Mouse (Mus musculus): ENCODE measurements around the gene S1pr4. TPM values are rescaled to one million over a fixed set of nuclear protein-coding genes. Genes with fewer than 3 reads are reported as not detected.

S1pr4 gene
- polyA plus RNA-seq, 1 experiment from 2014 or later: 0.15 TPM

GRCm38 (mm10) chr10:81497401-81498270 lies 2.3 kb downstream of the S1pr4 start:
- ATAC-seq (ENCODE audit: low FRiP score) (no peak), DNase-seq (ENCODE audit: low spot score) (no peak)
- Histone ChIP-seq H3K9ac (ENCODE audit: low read depth, low read length) (no peak overlapping the region), H3K27me3 (ENCODE audit: control insufficient read depth, insufficient read depth, low read length) (no peaks in the 10 kb centered on the region), H3K9me3 (ENCODE audit: control insufficient read depth, low read length) (no peaks in the 10 kb centered on the region), H3K27ac (ENCODE audit: low read depth, low read length) (no peak overlapping the region), H3K4me2 (replicated peaks; ENCODE audit: low read depth, low read length) (no peak overlapping the region), H3K36me3 (ENCODE audit: control insufficient read depth, insufficient read depth, low read length) (no peaks in the 10 kb centered on the region), H3K4me1 (replicated peaks; ENCODE audit: control insufficient read depth, insufficient read depth, low read length) (peaks cover 7% of the 10 kb centered on the region), H3K4me3 (ENCODE audit: low read depth, low read length) (no peak overlapping the region)
- 87% methylated on average over 17 of the region's 17 CpGs for WGBS

- H3K27ac ChIP-seq (ENCODE audit: low read depth, low read length): no peak overlapping the region
Measured at GRCm38 (mm10) chr10:81496969-81497368, 3.0 kb downstream of the S1pr4 start.

DNA sequence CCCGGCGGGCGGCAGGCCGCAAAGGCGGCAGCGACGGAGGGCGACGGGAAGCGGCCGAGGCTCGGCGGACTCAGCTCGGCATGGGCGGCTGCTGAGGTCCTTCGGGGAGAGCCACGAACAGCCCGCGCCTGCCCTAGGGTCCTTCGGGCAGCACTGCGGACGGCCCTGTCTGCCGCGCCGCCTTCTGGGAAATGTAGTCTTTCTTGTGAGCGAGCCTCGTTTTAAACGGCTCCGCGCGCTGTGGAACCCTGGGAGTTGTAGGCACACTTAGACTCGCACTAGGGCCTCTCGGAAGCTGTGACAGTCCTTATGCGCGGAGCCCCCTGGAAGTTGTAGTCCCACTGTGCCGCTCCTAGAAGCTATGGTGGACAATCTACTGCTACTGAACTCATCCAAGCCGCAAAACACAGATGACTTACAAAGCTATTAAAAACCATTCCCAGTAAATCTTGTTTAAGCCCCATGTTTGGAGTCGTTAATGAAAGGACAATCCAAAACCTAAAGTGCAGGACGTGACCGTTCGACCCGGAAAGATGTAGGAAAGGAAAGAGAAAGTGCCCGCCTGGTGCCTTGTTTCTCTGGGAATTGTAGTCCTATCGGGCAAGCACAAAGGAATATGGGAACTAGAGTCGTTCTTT lies 3.5 kb downstream of the S1pr4 start, which contains the start of gene Ncln:
Ncln (minus strand) TSS at position 129 of the 638 bp plus-strand sequence.
- peak; percentile 96 for ATAC-seq (ENCODE audit: low FRiP score)
- H3K27ac ChIP-seq (ENCODE audit: low read depth, low read length): 0 out of 2 replicates have a peak within 1 kb of the TSS, but pooled peaks have one; percentile 25
- DNase-seq (ENCODE audit: low spot score): peak; percentile 99
- H3K9ac ChIP-seq (ENCODE audit: low read depth, low read length): peak within 1 kb of the TSS; percentile 83
- no peaks in the 10 kb centered on the region for H3K9me3 ChIP-seq (ENCODE audit: control insufficient read depth, low read length)
- H3K27me3 ChIP-seq (ENCODE audit: control insufficient read depth, insufficient read depth, low read length): no peaks in the 10 kb centered on the region
- H3K4me1 ChIP-seq (replicated peaks; ENCODE audit: control insufficient read depth, insufficient read depth, low read length): peaks cover 7% of the 10 kb centered on the region
- under 1% methylated on average over 44 of the region's 45 CpGs for WGBS
- H3K4me3 ChIP-seq (ENCODE audit: low read depth, low read length): peak within 1 kb of the TSS; percentile 70
- H3K4me2 ChIP-seq (replicated peaks; ENCODE audit: low read depth, low read length): peak within 1 kb of the TSS; percentile 96
- peaks cover 6% of the 10 kb centered on the region for H3K36me3 ChIP-seq (ENCODE audit: control insufficient read depth, insufficient read depth, low read length)

More at GRCm38 (mm10) chr10:81496969-81497368, 3.0 kb downstream of the S1pr4 start:
- Histone ChIP-seq H3K4me1 (replicated peaks; ENCODE audit: control insufficient read depth, insufficient read depth, low read length) (peaks cover 7% of the 10 kb centered on the region), H3K4me2 (replicated peaks; ENCODE audit: low read depth, low read length) (peak overlapping the region; percentile 42), H3K36me3 (ENCODE audit: control insufficient read depth, insufficient read depth, low read length) (peaks cover under 1% of the 10 kb centered on the region; the same call in 1 of the 2 replicates), H3K9me3 (ENCODE audit: control insufficient read depth, low read length) (no peaks in the 10 kb centered on the region), H3K27me3 (ENCODE audit: control insufficient read depth, insufficient read depth, low read length) (no peaks in the 10 kb centered on the region), H3K4me3 (ENCODE audit: low read depth, low read length) (peak overlapping the region; percentile 70), H3K9ac (ENCODE audit: low read depth, low read length) (peak overlapping the region; percentile 45; the same call in 1 of the 2 replicates)
- WGBS: 40% methylated on average over 4 of the region's 4 CpGs
- DNase-seq (ENCODE audit: low spot score): no peak
- ATAC-seq (ENCODE audit: low FRiP score): no peak

GRCm38 (mm10) chr10:81495616-81496263 lies 4.2 kb downstream of the S1pr4 start:
- 2% methylated on average over 38 of the region's 41 CpGs for WGBS
- Histone ChIP-seq H3K9ac (ENCODE audit: low read depth, low read length) (peak overlapping the region; percentile 83), H3K4me1 (replicated peaks; ENCODE audit: control insufficient read depth, insufficient read depth, low read length) (peaks cover 7% of the 10 kb centered on the region), H3K4me3 (ENCODE audit: low read depth, low read length) (peak overlapping the region; percentile 70), H3K27ac (ENCODE audit: low read depth, low read length) (0 out of 2 replicates have a peak overlapping the region, but pooled peaks have one; percentile 25), H3K27me3 (ENCODE audit: control insufficient read depth, insufficient read depth, low read length) (no peaks in the 10 kb centered on the region), H3K4me2 (replicated peaks; ENCODE audit: low read depth, low read length) (peak overlapping the region; percentile 96), H3K9me3 (ENCODE audit: control insufficient read depth, low read length) (no peaks in the 10 kb centered on the region), H3K36me3 (ENCODE audit: control insufficient read depth, insufficient read depth, low read length) (peaks cover 11% of the 10 kb centered on the region)
- DNase-seq (ENCODE audit: low spot score) (no peak), ATAC-seq (ENCODE audit: low FRiP score) (peak; percentile 39)

GRCm38 (mm10) chr10:81495151-81495550 lies 4.8 kb downstream of the S1pr4 start:
- 79% methylated on average over 6 of the region's 6 CpGs for WGBS
- H3K36me3 ChIP-seq (ENCODE audit: control insufficient read depth, insufficient read depth, low read length): peaks cover 11% of the 10 kb centered on the region

DNA sequence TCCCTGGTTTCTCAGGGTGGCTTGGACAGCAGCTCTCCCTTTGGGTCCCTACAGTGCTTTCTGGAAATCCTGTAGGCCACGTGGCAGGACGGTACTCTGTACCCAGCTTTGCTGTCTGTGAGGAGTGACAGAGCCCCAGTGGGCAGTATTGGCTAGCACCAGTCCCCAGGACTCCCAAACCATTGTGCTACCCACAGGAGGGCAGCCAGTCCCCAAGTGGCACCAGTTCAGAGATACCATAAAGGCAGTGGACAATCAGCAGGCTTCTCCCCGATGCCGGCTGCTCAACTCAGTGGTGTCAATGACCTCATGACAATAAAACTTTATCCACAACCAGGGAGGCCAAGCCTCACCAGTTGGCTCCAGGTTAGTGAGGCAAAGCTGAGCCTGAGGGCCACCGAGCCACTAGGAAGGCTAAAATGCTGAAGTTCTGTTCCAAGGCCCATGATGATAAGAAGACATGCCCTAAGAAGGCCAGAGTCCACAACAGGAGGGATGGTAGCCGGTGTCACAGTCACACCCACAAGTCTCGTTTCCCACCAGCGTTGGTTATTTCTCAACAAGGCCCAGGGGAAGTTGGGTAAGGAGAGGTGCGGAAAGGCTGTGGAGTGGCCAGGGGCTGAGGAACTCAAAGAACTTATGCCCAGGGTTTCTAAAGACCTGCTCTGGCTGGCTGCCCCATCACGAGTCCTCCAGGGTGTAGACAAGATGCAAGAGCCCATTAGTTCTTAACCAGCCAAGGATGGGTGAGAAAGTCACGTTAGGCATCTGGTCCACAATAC lies 5.5 kb downstream of the S1pr4 start:
- Histone ChIP-seq H3K27me3 (ENCODE audit: control insufficient read depth, insufficient read depth, low read length) (no peaks in the 10 kb centered on the region), H3K4me3 (ENCODE audit: low read depth, low read length) (no peak overlapping the region), H3K27ac (ENCODE audit: low read depth, low read length) (no peak overlapping the region), H3K9me3 (ENCODE audit: control insufficient read depth, low read length) (no peaks in the 10 kb centered on the region), H3K36me3 (ENCODE audit: control insufficient read depth, insufficient read depth, low read length) (peaks cover 11% of the 10 kb centered on the region), H3K9ac (ENCODE audit: low read depth, low read length) (no peak overlapping the region), H3K4me2 (replicated peaks; ENCODE audit: low read depth, low read length) (no peak overlapping the region), H3K4me1 (replicated peaks; ENCODE audit: control insufficient read depth, insufficient read depth, low read length) (peaks cover 7% of the 10 kb centered on the region)
- whole genome bisulfite sequencing: 92% methylated on average over 11 of the region's 11 CpGs
- no peak for ATAC-seq (ENCODE audit: low FRiP score)
- DNase-seq (ENCODE audit: low spot score): no peak

More at GRCm38 (mm10) chr10:81495151-81495550, 4.8 kb downstream of the S1pr4 start:
- Histone ChIP-seq H3K27me3 (ENCODE audit: control insufficient read depth, insufficient read depth, low read length) (no peaks in the 10 kb centered on the region), H3K27ac (ENCODE audit: low read depth, low read length) (no peak overlapping the region), H3K9me3 (ENCODE audit: control insufficient read depth, low read length) (no peaks in the 10 kb centered on the region), H3K4me2 (replicated peaks; ENCODE audit: low read depth, low read length) (peak overlapping the region; percentile 96), H3K4me1 (replicated peaks; ENCODE audit: control insufficient read depth, insufficient read depth, low read length) (peaks cover 7% of the 10 kb centered on the region), H3K4me3 (ENCODE audit: low read depth, low read length) (peak overlapping the region; percentile 70), H3K9ac (ENCODE audit: low read depth, low read length) (peak overlapping the region; percentile 83)
- no peak for DNase-seq (ENCODE audit: low spot score)
- no peak for ATAC-seq (ENCODE audit: low FRiP score)

- WGBS: 84% methylated on average over 8 of the region's 8 CpGs
- no peaks in the 10 kb centered on the region for H3K27me3 ChIP-seq (ENCODE audit: control insufficient read depth, insufficient read depth, low read length)
- peaks cover 11% of the 10 kb centered on the region for H3K36me3 ChIP-seq (ENCODE audit: control insufficient read depth, insufficient read depth, low read length)
- no peak overlapping the region for H3K4me2 ChIP-seq (replicated peaks; ENCODE audit: low read depth, low read length)
- no peak overlapping the region for H3K27ac ChIP-seq (ENCODE audit: low read depth, low read length)
- no peaks in the 10 kb centered on the region for H3K9me3 ChIP-seq (ENCODE audit: control insufficient read depth, low read length)
- H3K4me1 ChIP-seq (replicated peaks; ENCODE audit: control insufficient read depth, insufficient read depth, low read length): peaks cover 7% of the 10 kb centered on the region
- no peak for ATAC-seq (ENCODE audit: low FRiP score)
- no peak for DNase-seq (ENCODE audit: low spot score)
- no peak overlapping the region for H3K4me3 ChIP-seq (ENCODE audit: low read depth, low read length)
- no peak overlapping the region for H3K9ac ChIP-seq (ENCODE audit: low read depth, low read length)
Measured at GRCm38 (mm10) chr10:81493601-81494220, 6.2 kb downstream of the S1pr4 start.
